8 mouse cellular contexts compared by ENCODE assay signal in genomic region chr17:24849733-24850064, GRCm38 (mm10). TPM values are rescaled to one million over a fixed set of nuclear protein-coding genes. Genes with fewer than 3 reads are reported as not detected.
DNase-seq lines count a peak whose midpoint lies in the region; ATAC-seq and TF ChIP-seq lines count a peak whose summit lies in the region.

No protein-coding gene starts in this region.

- peak overlapping the region; percentile 81 for H3K4me3 ChIP-seq in testis, adult 2 months (ENCODE audit: control insufficient read depth, low read depth, low read length)
- H3K4me3 ChIP-seq in limb, embryonic 13.5 days, result peak overlapping the region; percentile 82
- peak overlapping the region; percentile 95 for H3K4me3 ChIP-seq in stomach, embryonic 16.5 days (replicated peaks; ENCODE audit: low read length)

- TF ChIP-seq POLR2A in testis, adult 2 months (IDR thresholded peaks at IDR 0.05; ENCODE audit: control insufficient read depth, low read depth, low read length), result 0 out of 2 replicates have a peak, but pooled peaks have one; percentile 56

- H3K9me3 ChIP-seq in limb, embryonic 13.5 days, result no peaks in the 10 kb centered on the region
- H3K9me3 ChIP-seq in stomach, embryonic 16.5 days (replicated peaks; ENCODE audit: control insufficient read depth, low read length), result no peaks in the 10 kb centered on the region

- 0 out of 2 replicates have a peak, but pooled peaks cover 2% of the 10 kb centered on the region for H3K36me3 ChIP-seq in testis, adult 2 months (ENCODE audit: control insufficient read depth, insufficient read depth, low read length)
- peaks cover 12% of the 10 kb centered on the region; the same call in 1 of the 2 replicates for H3K36me3 ChIP-seq in limb, embryonic 13.5 days
- no peaks in the 10 kb centered on the region for H3K36me3 ChIP-seq in stomach, embryonic 16.5 days (ENCODE audit: control insufficient read depth, insufficient read depth, low read length)

- DNase-seq in embryo, embryonic 10 days (ENCODE audit: low spot score), result peak; percentile 74
- DNase-seq in embryo, embryonic 9.5 days (ENCODE audit: extremely low spot score), result no peak
- DNase-seq in testis, postnatal 14 days (ENCODE audit: low spot score), result no peak
- DNase-seq in layer of hippocampus, adult 9-11 months, result no peak
- DNase-seq in right cerebral cortex, postnatal 25 days, result no peak

- H3K27ac ChIP-seq in testis, adult 2 months (ENCODE audit: control insufficient read depth, insufficient read depth, low read depth, low read length), result peak overlapping the region; percentile 78
- H3K27ac ChIP-seq in limb, embryonic 13.5 days, result peak overlapping the region; percentile 85
- H3K27ac ChIP-seq in stomach, embryonic 16.5 days (ENCODE audit: low read length), result peak overlapping the region; percentile 97

- TF ChIP-seq CTCF in testis, adult 2 months (IDR thresholded peaks at IDR 0.05; ENCODE audit: control insufficient read depth, insufficient read depth, insufficient replicate concordance, low read depth, low read length), result 0 out of 2 replicates have a peak, but pooled peaks have one; percentile 24

- H3K27me3 ChIP-seq in testis, adult 2 months (ENCODE audit: control insufficient read depth, insufficient read depth, low read length), result no peaks in the 10 kb centered on the region
- peaks cover 19% of the 10 kb centered on the region for H3K27me3 ChIP-seq in limb, embryonic 13.5 days
- H3K27me3 ChIP-seq in stomach, embryonic 16.5 days (ENCODE audit: control insufficient read depth, insufficient read depth, low read length), result no peaks in the 10 kb centered on the region

- peak overlapping the region; percentile 96 for H3K4me2 ChIP-seq in limb, embryonic 13.5 days (replicated peaks)
- peak overlapping the region; percentile 68 for H3K4me2 ChIP-seq in stomach, embryonic 16.5 days (ENCODE audit: low read depth, low read length)

- WGBS in limb, embryonic 13.5 days, result 0% methylated on average over 21 of the region's 21 CpGs
- WGBS in stomach, embryonic 16.5 days, result 0% methylated on average over 21 of the region's 21 CpGs

- ATAC-seq in limb, embryonic 13.5 days (ENCODE audit: low FRiP score, low read depth), result peak; percentile 42
- ATAC-seq in stomach, embryonic 16.5 days (ENCODE audit: insufficient read depth, low FRiP score), result peak; percentile 42

- H3K4me1 ChIP-seq in testis, adult 2 months (ENCODE audit: control insufficient read depth, insufficient read depth, low read length), result no peaks in the 10 kb centered on the region; the same call in 1 of the 2 replicates
- peaks cover 21% of the 10 kb centered on the region for H3K4me1 ChIP-seq in limb, embryonic 13.5 days
- H3K4me1 ChIP-seq in stomach, embryonic 16.5 days (ENCODE audit: control insufficient read depth, insufficient read depth, low read length), result peaks cover 18% of the 10 kb centered on the region

- H3K9ac ChIP-seq in limb, embryonic 13.5 days, result peak overlapping the region; percentile 82
- peak overlapping the region; percentile 82 for H3K9ac ChIP-seq in stomach, embryonic 16.5 days (ENCODE audit: low read length)

RNA-seq across cellular contexts. Expression of gene Fahd1, which starts 0.5 kb away (rescaled TPM):
- 12.6 and 16.6 TPM in 2 replicates for polyA plus RNA-seq in testis, adult 2 months (2012; rRNA removed)
- polyA plus RNA-seq in limb, embryonic 13.5 days (2015; fragmentation: Nextera tagmentation; extraction: Ambion mirVana), result 18.4 and 20.4 TPM in 2 replicates
- polyA plus RNA-seq in stomach, embryonic 16.5 days (2015; fragmentation: Nextera tagmentation; extraction: Ambion mirVana), result 29.9 and 36.5 TPM in 2 replicates

RNA-seq across cellular contexts. Expression of gene Hagh, which starts 9.8 kb away (rescaled TPM):
- polyA plus RNA-seq in testis, adult 2 months (2012; rRNA removed), result 529 and 573 TPM in 2 replicates
- polyA plus RNA-seq in limb, embryonic 13.5 days (2015; fragmentation: Nextera tagmentation; extraction: Ambion mirVana), result 27.6 and 28.0 TPM in 2 replicates
- 50.9 and 53.1 TPM in 2 replicates for polyA plus RNA-seq in stomach, embryonic 16.5 days (2015; fragmentation: Nextera tagmentation; extraction: Ambion mirVana)

RNA-seq across cellular contexts. Expression of gene Igfals, which starts 16.1 kb away (rescaled TPM):
- 4.0 and 4.2 TPM in 2 replicates for polyA plus RNA-seq in testis, adult 2 months (2012; rRNA removed)
- polyA plus RNA-seq in limb, embryonic 13.5 days (2015; fragmentation: Nextera tagmentation; extraction: Ambion mirVana), result 0.26 and 0.50 TPM in 2 replicates
- 3.7 and 4.2 TPM in 2 replicates for polyA plus RNA-seq in stomach, embryonic 16.5 days (2015; fragmentation: Nextera tagmentation; extraction: Ambion mirVana)

RNA-seq across cellular contexts. Expression of gene Nubp2, which starts 36.5 kb away (rescaled TPM):
- polyA plus RNA-seq in testis, adult 2 months (2012; rRNA removed), result 125 and 131 TPM in 2 replicates
- polyA plus RNA-seq in limb, embryonic 13.5 days (2015; fragmentation: Nextera tagmentation; extraction: Ambion mirVana), result 49.6 and 49.8 TPM in 2 replicates
- polyA plus RNA-seq in stomach, embryonic 16.5 days (2015; fragmentation: Nextera tagmentation; extraction: Ambion mirVana), result 44.1 and 47.9 TPM in 2 replicates

RNA-seq across cellular contexts. Expression of gene Spsb3, which starts 36.7 kb away (rescaled TPM):
- 161 and 177 TPM in 2 replicates for polyA plus RNA-seq in testis, adult 2 months (2012; rRNA removed)
- polyA plus RNA-seq in limb, embryonic 13.5 days (2015; fragmentation: Nextera tagmentation; extraction: Ambion mirVana), result 38.5 and 40.0 TPM in 2 replicates
- 31.5 and 32.7 TPM in 2 replicates for polyA plus RNA-seq in stomach, embryonic 16.5 days (2015; fragmentation: Nextera tagmentation; extraction: Ambion mirVana)
